Mouse (Mus musculus): Measurements from ENCODE around the gene Dnaja1. TPM values are rescaled to one million over a fixed set of nuclear protein-coding genes. Genes with fewer than 3 reads are reported as not detected.
A peak's percentile ranks its signal among the peaks of the same experiment; 100 is the strongest.

Gene Dnaja1
- total RNA-seq (2014; rRNA removed) (104 and 140 TPM in 2 replicates), polyA plus RNA-seq (2015; fragmentation: Nextera tagmentation; extraction: Ambion mirVana) (585 and 650 TPM in 2 replicates)

DNA sequence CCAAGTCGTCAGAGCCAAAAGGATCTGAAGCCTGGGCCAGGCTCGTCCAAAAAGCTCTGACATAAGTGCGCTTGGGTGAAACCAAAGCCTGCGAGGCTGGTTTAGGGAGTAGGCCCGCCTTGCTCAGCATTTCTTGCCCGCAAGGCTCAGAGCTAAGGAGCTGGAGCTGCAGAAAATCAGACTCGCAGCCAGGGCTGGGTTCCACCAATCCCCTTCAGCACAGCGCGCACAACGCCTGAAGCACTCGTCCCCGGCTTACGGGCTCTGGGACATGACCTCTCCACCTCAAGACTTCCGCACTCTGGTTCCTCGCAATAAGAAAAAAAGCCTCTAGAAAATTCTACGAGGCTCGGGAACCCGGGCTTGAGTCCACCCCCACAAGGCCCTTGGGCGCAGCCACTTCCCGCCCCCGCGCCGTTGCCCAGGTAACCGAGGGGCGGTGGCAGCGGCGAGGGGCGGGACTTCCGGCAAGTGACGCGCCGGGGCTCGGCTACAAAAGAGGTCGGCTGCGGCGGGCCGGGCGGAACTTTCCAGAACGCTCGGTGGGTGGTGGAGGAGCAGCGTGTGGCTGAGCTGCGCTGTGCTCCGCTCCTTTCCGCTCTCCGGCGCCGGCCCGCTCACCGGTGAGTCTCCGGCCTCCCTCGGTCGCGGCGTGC is at the start of gene Dnaja1:
Gene Dnaja1 (plus strand): TSS at position 140 of the 656 bp plus-strand sequence.
- no peaks in the 10 kb centered on the region for H3K36me3 ChIP-seq (ENCODE audit: insufficient read depth, low read length)
- H3K4me1 ChIP-seq (ENCODE audit: insufficient read depth, low read length), result peaks cover 11% of the 10 kb centered on the region; the same call in 1 of the 2 replicates
- DNase-seq (ENCODE audit: low spot score), result peak; percentile 96
- peak within 1 kb of the TSS; percentile 94 for H3K9ac ChIP-seq (replicated peaks; ENCODE audit: low read length, poor library complexity, severe bottlenecking)
- H3K4me3 ChIP-seq (ENCODE audit: low read depth, low read length), result peak within 1 kb of the TSS; percentile 88
- TF ChIP-seq CTCF (IDR thresholded peaks at IDR 0.05), result peak; percentile 24
- no peaks in the 10 kb centered on the region for H3K9me3 ChIP-seq (ENCODE audit: low read length)
- 3% methylated on average over 52 of the region's 54 CpGs for WGBS
- ATAC-seq (ENCODE audit: low FRiP score), result peak; percentile 96
- H3K27ac ChIP-seq (ENCODE audit: low read depth, low read length), result peak within 1 kb of the TSS; percentile 99
- no peaks in the 10 kb centered on the region for H3K27me3 ChIP-seq (ENCODE audit: insufficient read depth, low read length)
- H3K4me2 ChIP-seq (ENCODE audit: low read depth, low read length, poor library complexity, severe bottlenecking), result peak within 1 kb of the TSS; percentile 55

GRCm38 (mm10) chr4:40673526-40673925 is 48.4 kb upstream of the Dnaja1 start:
- H3K27ac ChIP-seq (ENCODE audit: low read depth, low read length), result no peak overlapping the region
- no peak for TF ChIP-seq CTCF (IDR thresholded peaks at IDR 0.05)
- ATAC-seq (ENCODE audit: low FRiP score) (no peak), DNase-seq (ENCODE audit: low spot score) (no peak)
- no peak overlapping the region for H3K4me2 ChIP-seq (ENCODE audit: low read depth, low read length, poor library complexity, severe bottlenecking)
- H3K9ac ChIP-seq (replicated peaks; ENCODE audit: low read length, poor library complexity, severe bottlenecking), result no peak overlapping the region
- no peaks in the 10 kb centered on the region for H3K27me3 ChIP-seq (ENCODE audit: insufficient read depth, low read length)
- WGBS, result 97% methylated on average over 5 of the region's 5 CpGs
- H3K36me3 ChIP-seq (ENCODE audit: insufficient read depth, low read length), result no peaks in the 10 kb centered on the region
- peaks cover 4% of the 10 kb centered on the region; the same call in 1 of the 2 replicates for H3K4me1 ChIP-seq (ENCODE audit: insufficient read depth, low read length)
- no peak overlapping the region for H3K4me3 ChIP-seq (ENCODE audit: low read depth, low read length)
- no peaks in the 10 kb centered on the region for H3K9me3 ChIP-seq (ENCODE audit: low read length)

DNA sequence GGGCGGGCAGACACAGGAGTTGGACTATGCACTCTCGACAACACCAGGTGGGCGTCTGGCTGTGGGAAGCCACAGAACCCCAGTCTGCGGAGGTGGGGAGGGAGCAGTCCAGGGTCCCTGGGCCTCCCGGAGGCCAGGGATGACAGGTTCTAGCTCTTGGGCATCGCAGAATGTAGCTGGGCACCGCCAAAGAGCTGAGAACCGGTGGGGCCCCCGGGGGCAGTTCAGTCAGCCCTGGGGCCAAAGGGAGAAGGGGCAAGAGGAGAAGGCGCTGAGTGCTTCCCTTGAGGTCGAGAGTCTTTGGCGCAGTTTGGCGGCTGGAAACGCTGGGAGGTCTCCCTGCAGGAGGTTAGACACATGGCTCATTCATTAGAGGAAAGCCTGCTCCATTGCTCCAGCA is 45.6 kb upstream of the Dnaja1 start:
- H3K9me3 ChIP-seq (ENCODE audit: low read length), result no peaks in the 10 kb centered on the region
- H3K4me3 ChIP-seq (ENCODE audit: low read depth, low read length), result no peak overlapping the region
- H3K4me1 ChIP-seq (ENCODE audit: insufficient read depth, low read length), result peaks cover 4% of the 10 kb centered on the region; the same call in 1 of the 2 replicates
- H3K4me2 ChIP-seq (ENCODE audit: low read depth, low read length, poor library complexity, severe bottlenecking), result peak overlapping the region; percentile 30; the same call in 1 of the 2 replicates
- no peak for ATAC-seq (ENCODE audit: low FRiP score)
- no peaks in the 10 kb centered on the region for H3K36me3 ChIP-seq (ENCODE audit: insufficient read depth, low read length)
- 19% methylated on average over 14 of the region's 14 CpGs for WGBS
- H3K27me3 ChIP-seq (ENCODE audit: insufficient read depth, low read length), result no peaks in the 10 kb centered on the region
- TF ChIP-seq CTCF (IDR thresholded peaks at IDR 0.05), result no peak
- 0 out of 2 replicates have a peak overlapping the region, but pooled peaks have one; percentile 13 for H3K9ac ChIP-seq (replicated peaks; ENCODE audit: low read length, poor library complexity, severe bottlenecking)
- H3K27ac ChIP-seq (ENCODE audit: low read depth, low read length), result no peak overlapping the region
- no peak for DNase-seq (ENCODE audit: low spot score)

- 0 out of 2 replicates have a peak overlapping the region, but pooled peaks have one; percentile 26 for H3K27ac ChIP-seq (ENCODE audit: low read depth, low read length)
- no peaks in the 10 kb centered on the region for H3K27me3 ChIP-seq (ENCODE audit: insufficient read depth, low read length)
- H3K4me2 ChIP-seq (ENCODE audit: low read depth, low read length, poor library complexity, severe bottlenecking), result peak overlapping the region; percentile 30; the same call in 1 of the 2 replicates
- DNase-seq (ENCODE audit: low spot score) (peak; percentile 62), ATAC-seq (ENCODE audit: low FRiP score) (peak; percentile 49)
- H3K36me3 ChIP-seq (ENCODE audit: insufficient read depth, low read length), result no peaks in the 10 kb centered on the region
- peaks cover 4% of the 10 kb centered on the region; the same call in 1 of the 2 replicates for H3K4me1 ChIP-seq (ENCODE audit: insufficient read depth, low read length)
- WGBS, result 42% methylated on average over 5 of the region's 5 CpGs
- H3K9me3 ChIP-seq (ENCODE audit: low read length), result no peaks in the 10 kb centered on the region
- TF ChIP-seq CTCF (IDR thresholded peaks at IDR 0.05), result peak; percentile 75
- no peak overlapping the region for H3K4me3 ChIP-seq (ENCODE audit: low read depth, low read length)
- no peak overlapping the region for H3K9ac ChIP-seq (replicated peaks; ENCODE audit: low read length, poor library complexity, severe bottlenecking)
Observed at GRCm38 (mm10) chr4:40677132-40677531, 44.8 kb upstream of the Dnaja1 start.

DNA sequence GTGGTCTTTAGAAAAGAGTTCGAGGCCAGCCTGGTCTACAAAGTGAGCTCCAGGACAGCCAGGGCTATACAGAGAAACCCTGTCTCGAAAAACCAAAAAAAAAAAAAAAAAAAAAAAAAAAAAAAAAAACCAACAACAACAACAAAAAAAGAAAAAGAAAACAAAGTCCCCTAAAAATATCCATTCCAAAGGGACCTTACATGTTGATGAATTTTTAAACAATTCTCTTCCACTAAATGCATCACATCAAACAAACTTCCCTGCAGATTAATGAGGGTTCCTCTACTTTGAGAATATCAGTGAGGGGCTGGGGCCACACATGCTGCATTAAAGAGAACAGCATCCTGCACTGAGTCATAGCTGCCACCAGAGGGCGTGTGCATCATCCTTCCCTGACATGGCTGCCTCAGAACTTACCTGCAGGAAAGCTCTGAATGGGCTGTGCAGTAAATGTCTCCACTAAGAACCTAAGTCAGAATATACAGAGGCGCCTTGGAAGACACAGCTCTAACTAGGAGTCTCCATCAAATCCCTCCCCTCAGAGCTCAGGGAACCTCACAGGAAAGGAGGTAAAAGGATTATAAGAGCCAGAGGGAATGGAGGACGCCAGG is 41.6 kb upstream of the Dnaja1 start:
- H3K27ac ChIP-seq (ENCODE audit: low read depth, low read length), result no peak overlapping the region
- no peaks in the 10 kb centered on the region for H3K9me3 ChIP-seq (ENCODE audit: low read length)
- no peak for ATAC-seq (ENCODE audit: low FRiP score)
- H3K4me1 ChIP-seq (ENCODE audit: insufficient read depth, low read length), result peaks cover 4% of the 10 kb centered on the region; the same call in 1 of the 2 replicates
- H3K9ac ChIP-seq (replicated peaks; ENCODE audit: low read length, poor library complexity, severe bottlenecking), result no peak overlapping the region
- H3K27me3 ChIP-seq (ENCODE audit: insufficient read depth, low read length), result no peaks in the 10 kb centered on the region
- DNase-seq (ENCODE audit: low spot score), result peak; percentile 52
- H3K36me3 ChIP-seq (ENCODE audit: insufficient read depth, low read length), result no peaks in the 10 kb centered on the region
- no peak overlapping the region for H3K4me2 ChIP-seq (ENCODE audit: low read depth, low read length, poor library complexity, severe bottlenecking)
- H3K4me3 ChIP-seq (ENCODE audit: low read depth, low read length), result no peak overlapping the region
- TF ChIP-seq CTCF (IDR thresholded peaks at IDR 0.05), result peak; percentile 83
- WGBS, result 51% methylated on average over 5 of the region's 5 CpGs

DNA sequence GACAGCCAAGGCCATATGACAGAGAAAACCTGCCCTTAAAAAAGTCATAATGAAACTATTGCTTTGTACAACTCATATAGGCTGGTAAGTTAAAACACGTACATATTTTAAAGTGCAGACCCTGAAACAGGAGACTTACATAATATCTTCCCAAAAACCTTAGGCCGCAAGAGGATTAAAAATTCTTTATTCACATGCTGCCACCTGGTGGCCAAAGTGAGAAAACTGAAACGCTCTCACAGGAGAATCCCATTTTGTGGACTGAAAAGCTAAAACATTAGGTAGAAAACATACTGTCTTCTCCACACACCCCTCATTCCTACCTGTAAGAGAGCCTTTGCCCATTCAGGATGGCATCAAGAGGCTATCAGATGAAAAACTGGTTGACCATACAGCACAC is 40.0 kb upstream of the Dnaja1 start:
- H3K27ac ChIP-seq (ENCODE audit: low read depth, low read length), result no peak overlapping the region
- H3K9me3 ChIP-seq (ENCODE audit: low read length), result no peaks in the 10 kb centered on the region
- H3K4me3 ChIP-seq (ENCODE audit: low read depth, low read length), result no peak overlapping the region
- no peak overlapping the region for H3K4me2 ChIP-seq (ENCODE audit: low read depth, low read length, poor library complexity, severe bottlenecking)
- WGBS, result 18% methylated on average over 3 of the region's 3 CpGs
- no peaks in the 10 kb centered on the region for H3K27me3 ChIP-seq (ENCODE audit: insufficient read depth, low read length)
- H3K4me1 ChIP-seq (ENCODE audit: insufficient read depth, low read length), result no peaks in the 10 kb centered on the region
- H3K36me3 ChIP-seq (ENCODE audit: insufficient read depth, low read length), result peaks cover 8% of the 10 kb centered on the region; the same call in 1 of the 2 replicates
- peak; percentile 83 for TF ChIP-seq CTCF (IDR thresholded peaks at IDR 0.05)
- no peak; the same call in 1 of the 2 replicates for ATAC-seq (ENCODE audit: low FRiP score)
- no peak overlapping the region for H3K9ac ChIP-seq (replicated peaks; ENCODE audit: low read length, poor library complexity, severe bottlenecking)
- DNase-seq (ENCODE audit: low spot score), result peak; percentile 79

All from midbrain, postnatal 0 days (tissue).